Mouse (Mus musculus) C2C12 (cell line): Measurements from ENCODE around the gene Mrgpre.

ENCODE experiments used
- CTCF ChIP-seq: IDR thresholded peaks from one replicate; pipeline ENCODE4 v1.5.1; 2011; ENCODE audit not compliant: control insufficient read depth, insufficient read depth, insufficient read length
- MYOD1 ChIP-seq: IDR thresholded peaks from one replicate; pipeline ENCODE4 v1.6.1; 2011; ENCODE audit warnings: low read depth; ENCODE audit not compliant: control insufficient read depth, insufficient read length
- USF1 ChIP-seq: IDR thresholded peaks from one replicate; pipeline ENCODE4 v1.6.1; 2011; ENCODE audit warnings: low read depth, mild to moderate bottlenecking, control low read depth, moderate library complexity

DNA sequence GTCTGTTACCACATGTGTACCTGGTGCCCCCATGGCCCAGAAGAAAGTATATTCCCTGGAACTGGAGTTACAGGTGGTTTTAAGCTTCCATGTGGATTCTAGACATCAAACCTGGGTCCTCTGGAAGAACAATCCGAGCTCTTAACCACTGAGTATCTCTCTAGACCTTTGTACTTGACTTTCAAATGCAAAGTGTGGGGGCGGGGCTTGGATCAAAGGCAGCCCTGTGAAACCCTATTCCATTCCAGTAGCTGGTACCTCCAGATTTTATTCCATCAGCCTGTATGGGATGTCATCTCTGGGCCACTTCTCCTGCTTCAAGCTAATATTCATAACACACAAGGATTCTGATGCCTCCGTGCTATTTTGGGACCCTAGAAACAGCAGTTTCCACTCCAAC is 8.2 kb downstream of the Mrgpre start:
- TF ChIP-seq CTCF (no peak), USF1 (no peak), MYOD1 (no peak)
